ENCODE assay signal across 16 mouse cellular contexts in the genomic region with DNA sequence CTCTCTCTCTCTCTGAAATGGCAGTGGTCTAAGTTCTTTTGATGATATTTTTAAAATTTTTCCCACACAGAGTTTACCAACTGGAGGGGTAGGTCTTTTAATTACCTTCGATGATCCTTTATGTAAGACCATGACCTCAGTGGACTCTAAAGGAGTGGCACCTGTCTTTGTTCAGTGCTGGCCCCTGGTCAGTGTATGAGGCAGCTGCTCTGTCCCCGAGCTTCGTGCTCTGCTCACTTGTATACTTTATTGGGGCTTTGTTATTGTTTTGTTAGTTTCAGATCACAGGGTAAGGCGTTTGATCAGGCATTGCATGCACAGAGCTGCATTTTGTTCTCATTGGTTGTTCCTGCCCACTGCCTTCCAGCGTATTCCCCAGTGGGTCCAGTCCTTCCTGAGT. TPM values are rescaled to one million over a fixed set of nuclear protein-coding genes. Genes with fewer than 3 reads are reported as not detected.
A peak's percentile ranks its signal among the peaks of the same experiment; 100 is the strongest.
DNase-seq lines count a peak whose midpoint lies in the region; ATAC-seq and TF ChIP-seq lines count a peak whose summit lies in the region.
"Had no signal": no experiment of that assay in that cellular context is flagged by ENCODE, and none has a peak within 500 bp of the region (broad histone marks: within the 10 kb centered on the region; RNA-seq: fewer than 3 reads in every experiment).

No protein-coding gene starts in this region.

- H3K4me2 ChIP-seq in forebrain, embryonic 13.5 days, result no peak overlapping the region
- 0 out of 2 replicates have a peak overlapping the region, but pooled peaks have one; percentile 43 for H3K4me2 ChIP-seq in heart, embryonic 14.5 days (ENCODE audit: low read length)
- H3K4me2 ChIP-seq in limb, embryonic 14.5 days (replicated peaks; ENCODE audit: low read depth, low read length, severe bottlenecking), result no peak overlapping the region
- peak overlapping the region; percentile 55 for H3K4me2 ChIP-seq in myocyte (ENCODE audit: low read depth)
- H3K4me2 ChIP-seq: embryonic facial prominence, embryonic 12.5 days; hindbrain, embryonic 14.5 days had no signal

- no peak overlapping the region for H3K9ac ChIP-seq in forebrain, embryonic 13.5 days
- H3K9ac ChIP-seq in heart, embryonic 14.5 days (ENCODE audit: low read length), result no peak overlapping the region
- no peak overlapping the region for H3K9ac ChIP-seq in limb, embryonic 14.5 days (ENCODE audit: low read depth, low read length, severe bottlenecking)
- H3K9ac ChIP-seq: embryonic facial prominence, embryonic 12.5 days; heart, embryonic 15.5 days; hindbrain, embryonic 14.5 days had no signal

- H3K9me3 ChIP-seq in forebrain, embryonic 13.5 days (replicated peaks), result no peaks in the 10 kb centered on the region
- H3K9me3 ChIP-seq in forebrain, embryonic 10.5 days, result no peaks in the 10 kb centered on the region
- H3K9me3 ChIP-seq in heart, embryonic 14.5 days (ENCODE audit: control insufficient read depth, low read length), result no peaks in the 10 kb centered on the region
- H3K9me3 ChIP-seq in limb, embryonic 14.5 days (ENCODE audit: control insufficient read depth, low read length), result no peaks in the 10 kb centered on the region
- no peaks in the 10 kb centered on the region for H3K9me3 ChIP-seq in limb, embryonic 10.5 days (replicated peaks)
- H3K9me3 ChIP-seq: embryonic facial prominence, embryonic 12.5 days; heart, embryonic 15.5 days had no signal

- DNase-seq in forebrain, embryonic 10.5 days (ENCODE audit: extremely low spot score, low spot score), result no peak
- no peak for DNase-seq in heart, postnatal 10 days
- DNase-seq in limb, embryonic 14.5 days (ENCODE audit: low spot score), result no peak
- no peak for DNase-seq in limb, embryonic 10.5 days (ENCODE audit: low spot score)
- DNase-seq: cerebellum, adult 11 months; cerebellum, adult 8-10 months; heart, postnatal 36 days; kidney, adult 11 months had no signal

- peaks cover 7% of the 10 kb centered on the region for H3K4me1 ChIP-seq in forebrain, embryonic 13.5 days
- H3K4me1 ChIP-seq in forebrain, embryonic 10.5 days, result no peaks in the 10 kb centered on the region
- H3K4me1 ChIP-seq in heart, embryonic 14.5 days (ENCODE audit: control insufficient read depth in 2 of 2, insufficient read depth in 2 of 2, low read length in 2 of 2), result peaks cover 4 to 5% of the 10 kb centered on the region in 2 experiments; a peak in 2 of 4 replicates
- peaks cover 19% of the 10 kb centered on the region for H3K4me1 ChIP-seq in limb, embryonic 14.5 days (ENCODE audit: control insufficient read depth, insufficient read depth, low read length)
- peaks cover 14% of the 10 kb centered on the region for H3K4me1 ChIP-seq in limb, embryonic 10.5 days

- H3K27ac ChIP-seq in forebrain, embryonic 13.5 days, result no peak overlapping the region
- H3K27ac ChIP-seq in forebrain, embryonic 10.5 days, result no peak overlapping the region
- H3K27ac ChIP-seq in heart, embryonic 14.5 days (replicated peaks in 1 of 2; ENCODE audit: control insufficient read depth in 1 of 2, insufficient read depth in 1 of 2, low read depth in 2 of 2, low read length in 2 of 2), result no peak overlapping the region
- 0 out of 2 replicates have a peak overlapping the region, but pooled peaks have one; percentile 33 for H3K27ac ChIP-seq in limb, embryonic 14.5 days (replicated peaks; ENCODE audit: low read depth, low read length)
- H3K27ac ChIP-seq in limb, embryonic 10.5 days, result no peak overlapping the region
- H3K27ac ChIP-seq: embryonic facial prominence, embryonic 12.5 days; heart, embryonic 15.5 days; hindbrain, embryonic 14.5 days had no signal

- H3K79me2 ChIP-seq in myocyte (ENCODE audit: control insufficient read depth, insufficient read depth), result no peaks in the 10 kb centered on the region

- no peak overlapping the region for H3ac ChIP-seq in myocyte (ENCODE audit: control insufficient read depth, insufficient read length)

- 0 out of 2 replicates have a peak, but pooled peaks have one; percentile 31 for ATAC-seq in forebrain, embryonic 13.5 days
- ATAC-seq in heart, embryonic 14.5 days (ENCODE audit: insufficient number of reproducible peaks, insufficient read depth, low FRiP score, low read depth), result no peak
- ATAC-seq in limb, embryonic 14.5 days (ENCODE audit: low FRiP score, low read depth), result no peak

- 75% methylated on average over 5 of the region's 5 CpGs for WGBS in forebrain, embryonic 13.5 days
- 90% methylated on average over 5 of the region's 5 CpGs for WGBS in forebrain, embryonic 10.5 days
- WGBS in heart, embryonic 14.5 days, result 87% methylated on average over 5 of the region's 5 CpGs
- WGBS in limb, embryonic 14.5 days, result 47% methylated on average over 5 of the region's 5 CpGs
- WGBS in limb, embryonic 10.5 days, result 85% methylated on average over 5 of the region's 5 CpGs

- H3K27me3 ChIP-seq in forebrain, embryonic 13.5 days, result no peaks in the 10 kb centered on the region
- H3K27me3 ChIP-seq in forebrain, embryonic 10.5 days (ENCODE audit: poor library complexity, severe bottlenecking), result no peaks in the 10 kb centered on the region
- no peaks in the 10 kb centered on the region for H3K27me3 ChIP-seq in heart, embryonic 14.5 days (ENCODE audit: control insufficient read depth, insufficient read depth, low read length)
- H3K27me3 ChIP-seq in limb, embryonic 14.5 days (ENCODE audit: control insufficient read depth, insufficient read depth, low read length), result peaks cover 11% of the 10 kb centered on the region; the same call in 1 of the 2 replicates
- no peaks in the 10 kb centered on the region for H3K27me3 ChIP-seq in limb, embryonic 10.5 days (ENCODE audit: low read depth, poor library complexity, severe bottlenecking)
- H3K27me3 ChIP-seq in myocyte (ENCODE audit: control insufficient read depth, insufficient read depth, insufficient read length), result no peaks in the 10 kb centered on the region
- H3K27me3 ChIP-seq: embryonic facial prominence, embryonic 12.5 days; heart, embryonic 15.5 days had no signal

- no peak for TF ChIP-seq POLR2A in limb, embryonic 14.5 days (IDR thresholded peaks at IDR 0.05; ENCODE audit: borderline replicate concordance, extremely low read depth, insufficient read depth, insufficient read length)
- no peak for TF ChIP-seq POLR2A in myocyte (IDR thresholded peaks at IDR 0.05; ENCODE audit: insufficient read length, low read depth)

- H3K36me3 ChIP-seq in forebrain, embryonic 13.5 days (ENCODE audit: poor library complexity, severe bottlenecking), result peaks cover 15% of the 10 kb centered on the region
- peaks cover 23% of the 10 kb centered on the region for H3K36me3 ChIP-seq in forebrain, embryonic 10.5 days (replicated peaks)
- peaks cover 8% of the 10 kb centered on the region for H3K36me3 ChIP-seq in heart, embryonic 14.5 days (ENCODE audit: control insufficient read depth, insufficient read depth, low read length)
- peaks cover 13% of the 10 kb centered on the region for H3K36me3 ChIP-seq in limb, embryonic 14.5 days (ENCODE audit: control insufficient read depth, insufficient read depth, low read length)
- peaks cover 22% of the 10 kb centered on the region for H3K36me3 ChIP-seq in limb, embryonic 10.5 days
- no peaks in the 10 kb centered on the region for H3K36me3 ChIP-seq in myocyte (ENCODE audit: control insufficient read depth, insufficient read depth)

- H3K4me3 ChIP-seq in forebrain, embryonic 13.5 days, result no peak overlapping the region
- H3K4me3 ChIP-seq in forebrain, embryonic 10.5 days, result no peak overlapping the region
- H3K4me3 ChIP-seq in heart, embryonic 14.5 days (ENCODE audit: control insufficient read depth in 1 of 2, insufficient read depth in 1 of 2, low read depth in 1 of 2, low read length in 2 of 2), result no peak overlapping the region
- H3K4me3 ChIP-seq in limb, embryonic 14.5 days (replicated peaks; ENCODE audit: low read length), result no peak overlapping the region
- no peak overlapping the region for H3K4me3 ChIP-seq in limb, embryonic 10.5 days
- no peak overlapping the region for H3K4me3 ChIP-seq in myocyte
- H3K4me3 ChIP-seq: embryonic facial prominence, embryonic 12.5 days; heart, embryonic 15.5 days had no signal

- intact Hi-C loops in heart, postnatal 10 days (cut with DNase I), result no loop called here

TF ChIP-seq in myocyte, 11 proteins besides CTCF, POLR2A, EP300 and RAD21 (continues in another document):
- TF ChIP-seq USF1 (IDR thresholded peaks at IDR 0.05; ENCODE audit: low read depth), result no peak
- no peak for TF ChIP-seq TCF3 (IDR thresholded peaks at IDR 0.05; ENCODE audit: insufficient read length, low read depth)

RNA-seq across cellular contexts. Expression of a gene that starts 20.0 kb away (rescaled TPM):
- 0.45 and 0.49 TPM in 2 replicates for polyA plus RNA-seq in forebrain, embryonic 13.5 days (2015; fragmentation: Nextera tagmentation; extraction: Ambion mirVana)
- polyA plus RNA-seq in forebrain, embryonic 10.5 days (2016; fragmentation: Nextera tagmentation; extraction: Ambion mirVana), result 0.14 and 0.30 TPM in 2 replicates
- 0.18 TPM in 1 of 2 replicates, not detected in the other for polyA plus RNA-seq in heart, embryonic 14.5 days (2014; fragmentation: Nextera tagmentation; extraction: Ambion mirVana)
- under 1 TPM in 1 of 2 experiments, not detected in 1; 0.07 TPM for total RNA-seq in heart, postnatal 10 days (2021)
- polyA plus RNA-seq in limb, embryonic 14.5 days (2012; rRNA removed), result 4.5 and 6.4 TPM in 2 replicates
- polyA plus RNA-seq in limb, embryonic 14.5 days (2014; fragmentation: Nextera tagmentation; extraction: Ambion mirVana), result 4.0 and 4.8 TPM in 2 replicates
- 0.08 TPM in 1 of 2 replicates, not detected in the other for polyA plus RNA-seq in limb, embryonic 10.5 days (2016; fragmentation: Nextera tagmentation; extraction: Ambion mirVana)
- polyA plus RNA-seq in myocyte (2012; fragmentation: generic; extraction: Trizol), result not detected
- total RNA-seq: common myeloid progenitor, adult 5-6 weeks; heart, postnatal 36 days had no signal
- polyA plus RNA-seq: C2C12 had no signal

RNA-seq across cellular contexts. Expression of a gene that starts 55.3 kb away (rescaled TPM):
- polyA plus RNA-seq in forebrain, embryonic 13.5 days (2015; fragmentation: Nextera tagmentation; extraction: Ambion mirVana), result 50.0 and 51.4 TPM in 2 replicates
- 59.2 and 59.6 TPM in 2 replicates for polyA plus RNA-seq in forebrain, embryonic 10.5 days (2016; fragmentation: Nextera tagmentation; extraction: Ambion mirVana)
- polyA plus RNA-seq in heart, embryonic 14.5 days (2014; fragmentation: Nextera tagmentation; extraction: Ambion mirVana), result 22.4 and 23.2 TPM in 2 replicates
- total RNA-seq in heart, postnatal 10 days (2021), result 1 to 10 TPM; 7.7 to 8.2 TPM
- 18.3 and 23.2 TPM in 2 replicates for polyA plus RNA-seq in limb, embryonic 14.5 days (2012; rRNA removed)
- polyA plus RNA-seq in limb, embryonic 14.5 days (2014; fragmentation: Nextera tagmentation; extraction: Ambion mirVana), result 46.6 and 51.3 TPM in 2 replicates
- polyA plus RNA-seq in limb, embryonic 10.5 days (2016; fragmentation: Nextera tagmentation; extraction: Ambion mirVana), result 40.7 and 46.8 TPM in 2 replicates
- 6.0 TPM for polyA plus RNA-seq in myocyte (2012; fragmentation: generic; extraction: Trizol)

RNA-seq across cellular contexts. Expression of a gene that starts 55.5 kb away (rescaled TPM):
- polyA plus RNA-seq in forebrain, embryonic 13.5 days (2015; fragmentation: Nextera tagmentation; extraction: Ambion mirVana), result 22.4 and 26.0 TPM in 2 replicates
- 45.1 and 46.0 TPM in 2 replicates for polyA plus RNA-seq in forebrain, embryonic 10.5 days (2016; fragmentation: Nextera tagmentation; extraction: Ambion mirVana)
- polyA plus RNA-seq in heart, embryonic 14.5 days (2014; fragmentation: Nextera tagmentation; extraction: Ambion mirVana), result 11.9 and 14.7 TPM in 2 replicates
- 10 to 100 TPM; 13.4 to 16.1 TPM for total RNA-seq in heart, postnatal 10 days (2021)
- 12.6 and 16.6 TPM in 2 replicates for polyA plus RNA-seq in limb, embryonic 14.5 days (2012; rRNA removed)
- 22.9 and 25.3 TPM in 2 replicates for polyA plus RNA-seq in limb, embryonic 14.5 days (2014; fragmentation: Nextera tagmentation; extraction: Ambion mirVana)
- polyA plus RNA-seq in limb, embryonic 10.5 days (2016; fragmentation: Nextera tagmentation; extraction: Ambion mirVana), result 40.1 and 42.9 TPM in 2 replicates
- polyA plus RNA-seq in myocyte (2012; fragmentation: generic; extraction: Trizol), result 7.8 TPM

Comparison
In these comparisons a context has a peak if more than half of its experiments do, and no peak if none do; other contexts are left out.
1. H3K4me2 ChIP-seq: peak in heart, embryonic 14.5 days (single experiment) and myocyte (single experiment); none in forebrain, embryonic 13.5 days (single experiment) and limb, embryonic 14.5 days (single experiment).